Mouse (Mus musculus) brain, embryonic 14.5 days (tissue): ENCODE data around the gene Slco3a1. TPM values are rescaled to one million over a fixed set of nuclear protein-coding genes. Genes with fewer than 3 reads are reported as not detected.
A peak's percentile ranks its signal among the peaks of the same experiment; 100 is the strongest.

ENCODE experiments used
- DNase-seq: peaks from one replicate; pipeline ENCODE4 v3.0.0-alpha.2; 2011; ENCODE audit warnings: low read depth
- CTCF ChIP-seq: fragments of 200-500 bp; IDR thresholded peaks from 2 replicates; pipeline ENCODE4 v1.5.1; 2012; ENCODE audit warnings: inconsistent platforms, mild to moderate bottlenecking, moderate library complexity, borderline replicate concordance; ENCODE audit not compliant: insufficient read depth, insufficient read length; ENCODE audit errors: extremely low read depth
- POLR2A ChIP-seq: fragments of 200-500 bp; IDR thresholded peaks from 2 replicates; pipeline ENCODE4 v1.6.1; 2012; ENCODE audit warnings: mild to moderate bottlenecking, inconsistent platforms, borderline replicate concordance; ENCODE audit not compliant: poor library complexity, insufficient read depth, insufficient read length, severe bottlenecking; ENCODE audit errors: extremely low read depth
- polyA plus RNA-seq: library from polyadenylated mRNA; depleted of rRNA; stranded (reverse); fragments of >200 nt; gene quantifications from 2 replicates; pipeline ENCODE4 v1.2.3, GENCODE M21; 2012

Gene Slco3a1
- polyA plus RNA-seq, 1 experiment = 21.6 TPM

- no peak for TF ChIP-seq POLR2A
- TF ChIP-seq CTCF = no peak
- DNase-seq = no peak
Measured at GRCm38 (mm10) chr7:74347026-74347425, 207.6 kb downstream of the Slco3a1 start.

- TF ChIP-seq POLR2A = no peak
- no peak for TF ChIP-seq CTCF
- no peak for DNase-seq
Measured at GRCm38 (mm10) chr7:74346451-74346850, 208.1 kb downstream of the Slco3a1 start.

- DNase-seq = no peak
- no peak for TF ChIP-seq POLR2A
- TF ChIP-seq CTCF = no peak
Measured at GRCm38 (mm10) chr7:74341149-74341805, 213.3 kb downstream of the Slco3a1 start.

GRCm38 (mm10) chr7:74340419-74340954 is 214.1 kb downstream of the Slco3a1 start:
- TF ChIP-seq CTCF (no peak), POLR2A (no peak)
- no peak for DNase-seq

- TF ChIP-seq CTCF (no peak), POLR2A (no peak)
- no peak for DNase-seq
Measured at GRCm38 (mm10) chr7:74337677-74338420, 216.7 kb downstream of the Slco3a1 start.

- no peak for TF ChIP-seq POLR2A
- TF ChIP-seq CTCF = no peak
Measured at GRCm38 (mm10) chr7:74332323-74332722, 222.3 kb downstream of the Slco3a1 start.

GRCm38 (mm10) chr7:74330858-74331726 is 223.5 kb downstream of the Slco3a1 start:
- TF ChIP-seq CTCF = no peak
- TF ChIP-seq POLR2A = no peak
- no peak for DNase-seq

More at GRCm38 (mm10) chr7:74332323-74332722, 222.3 kb downstream of the Slco3a1 start:
- DNase-seq = no peak

GRCm38 (mm10) chr7:74330117-74330857 is 224.3 kb downstream of the Slco3a1 start:
- no peak for DNase-seq
- TF ChIP-seq POLR2A (no peak), CTCF (no peak)

- no peak for TF ChIP-seq POLR2A
- no peak for TF ChIP-seq CTCF
- no peak for DNase-seq
Measured at GRCm38 (mm10) chr7:74329004-74329403, 225.6 kb downstream of the Slco3a1 start.

- TF ChIP-seq POLR2A (no peak), CTCF (no peak)
- no peak for DNase-seq
Measured at GRCm38 (mm10) chr7:74327716-74328115, 226.9 kb downstream of the Slco3a1 start.

GRCm38 (mm10) chr7:74325052-74325451 is 229.5 kb downstream of the Slco3a1 start:
- TF ChIP-seq CTCF (no peak), POLR2A (no peak)
- peak; percentile 96 for DNase-seq

GRCm38 (mm10) chr7:74323683-74324082 is 230.9 kb downstream of the Slco3a1 start:
- TF ChIP-seq POLR2A = no peak
- no peak for TF ChIP-seq CTCF
- peak; percentile 68 for DNase-seq
